Mouse (Mus musculus) left cerebral cortex, adult 9 months (tissue): ENCODE measurements at regions not wholly inside any gene's neighbourhood (a gene's known extent, or its start where the extent isn't known, plus 50 kb on each side); places are given as distances from the start of the nearest gene placed in this dataset.

Experiments
- DNase-seq, 2 experiments: peaks; one replicate each; pipeline ENCODE4 v3.0.0; 2022; ENCODE audit warnings: low spot score in 2 of 2

GRCm38 (mm10) chr11:24535462-24535861 lies 457.6 kb downstream of the Bcl11a start:
- DNase-seq: no peak

- DNase-seq: no peak
These were observed 459.9 kb downstream of the Bcl11a start for GRCm38 (mm10) chr11:24537721-24538120.

- DNase-seq: no peak
These were observed 491.8 kb downstream of the Bcl11a start for GRCm38 (mm10) chr11:24569655-24570054.

- no peak for DNase-seq
These were observed 535.7 kb downstream of the Bcl11a start for GRCm38 (mm10) chr11:24613529-24613928.

GRCm38 (mm10) chr11:24615436-24615835 lies 537.6 kb downstream of the Bcl11a start:
- DNase-seq: no peak

GRCm38 (mm10) chr11:24618586-24618985 lies 540.7 kb downstream of the Bcl11a start:
- DNase-seq: no peak

GRCm38 (mm10) chr11:24619021-24619420 lies 541.2 kb downstream of the Bcl11a start:
- DNase-seq: no peak

- no peak for DNase-seq
These were observed 550.8 kb downstream of the Bcl11a start for GRCm38 (mm10) chr11:24628619-24629018.

GRCm38 (mm10) chr11:24629431-24629830 lies 551.6 kb downstream of the Bcl11a start:
- DNase-seq: no peak

- DNase-seq: no peak
These were observed 552.6 kb downstream of the Bcl11a start for GRCm38 (mm10) chr11:24630403-24630900.

GRCm38 (mm10) chr11:24631651-24632050 lies 553.8 kb downstream of the Bcl11a start:
- peak in 1 of 2 experiments; percentile 56 for DNase-seq

GRCm38 (mm10) chr11:24636716-24637115 lies 558.9 kb downstream of the Bcl11a start:
- no peak for DNase-seq

GRCm38 (mm10) chr11:24643439-24644109 lies 565.7 kb downstream of the Bcl11a start:
- peak in 1 of 2 experiments; percentile 18 for DNase-seq

- no peak for DNase-seq
These were observed 575.0 kb downstream of the Bcl11a start for GRCm38 (mm10) chr11:24652852-24653251.

- DNase-seq: no peak
These were observed 586.2 kb downstream of the Bcl11a start for GRCm38 (mm10) chr11:24664082-24664481.

GRCm38 (mm10) chr11:24665310-24665709 lies 587.5 kb downstream of the Bcl11a start:
- DNase-seq: peak in 1 of 2 experiments; percentile 23

GRCm38 (mm10) chr11:24671662-24672061 lies 593.8 kb downstream of the Bcl11a start:
- no peak for DNase-seq

- no peak for DNase-seq
These were observed 595.7 kb downstream of the Bcl11a start for GRCm38 (mm10) chr11:24673248-24674207.

GRCm38 (mm10) chr11:24674208-24674571 lies 596.3 kb downstream of the Bcl11a start:
- DNase-seq: no peak

GRCm38 (mm10) chr11:24677016-24677415 lies 599.2 kb downstream of the Bcl11a start:
- peak in 1 of 2 experiments; percentile 36 for DNase-seq

GRCm38 (mm10) chr11:24679581-24679980 lies 601.7 kb downstream of the Bcl11a start:
- DNase-seq: peak; percentile 10 to 52

- no peak for DNase-seq
These were observed 604.6 kb downstream of the Bcl11a start for GRCm38 (mm10) chr11:24682423-24682822.
